Comparison of ENCODE assay signal across 11 mouse cellular contexts in genomic region chr11:35927309-35927708, GRCm38 (mm10). TPM values are rescaled to one million over a fixed set of nuclear protein-coding genes. Genes with fewer than 3 reads are reported as not detected.
DNase-seq lines count a peak whose midpoint lies in the region; ATAC-seq lines count a peak whose summit lies in the region.
"Had no signal": no experiment of that assay in that cellular context is flagged by ENCODE, and none has a peak within 500 bp of the region (broad histone marks: within the 10 kb centered on the region; RNA-seq: fewer than 3 reads in every experiment).

No protein-coding gene starts in this region.

- H3K36me3 ChIP-seq in neural tube, embryonic 11.5 days (ENCODE audit: control insufficient read depth, insufficient read depth, low read length) = no peaks in the 10 kb centered on the region
- H3K36me3 ChIP-seq in hindbrain, embryonic 13.5 days = no peaks in the 10 kb centered on the region
- H3K36me3 ChIP-seq in midbrain, embryonic 11.5 days (ENCODE audit: control insufficient read depth, insufficient read depth, low read length) = no peaks in the 10 kb centered on the region
- H3K36me3 ChIP-seq: embryonic facial prominence, embryonic 15.5 days; G1E; heart, embryonic 12.5 days had no signal

- peak; percentile 55 for DNase-seq in neural tube, embryonic 11.5 days (ENCODE audit: low spot score)
- DNase-seq in neural tube, embryonic 10.5 days (ENCODE audit: extremely low spot score, low spot score) = no peak
- peak; percentile 88 for DNase-seq in midbrain, embryonic 11.5 days (ENCODE audit: low spot score, missing footprints)
- DNase-seq in telencephalon, adult 2 months (ENCODE audit: low read depth, low spot score) = peak; percentile 64
- no peak for DNase-seq in urinary bladder, postnatal 14 days (ENCODE audit: low spot score)
- DNase-seq in urinary bladder, postnatal 4 days (ENCODE audit: low spot score in 2 of 2) = no peak
- DNase-seq: kidney, postnatal 36 days had no signal

- no peak overlapping the region for H3K4me2 ChIP-seq in neural tube, embryonic 11.5 days (ENCODE audit: low read depth)
- no peak overlapping the region for H3K4me2 ChIP-seq in hindbrain, embryonic 13.5 days
- H3K4me2 ChIP-seq in midbrain, embryonic 11.5 days = no peak overlapping the region
- H3K4me2 ChIP-seq: embryonic facial prominence, embryonic 15.5 days; heart, embryonic 12.5 days had no signal

- H3K9ac ChIP-seq in neural tube, embryonic 11.5 days (ENCODE audit: low read length) = no peak overlapping the region
- H3K9ac ChIP-seq in hindbrain, embryonic 13.5 days = no peak overlapping the region
- peak overlapping the region; percentile 25; the same call in 1 of the 2 replicates for H3K9ac ChIP-seq in midbrain, embryonic 11.5 days (ENCODE audit: low read length)
- H3K9ac ChIP-seq: embryonic facial prominence, embryonic 15.5 days; heart, embryonic 12.5 days had no signal

- H3K27ac ChIP-seq in neural tube, embryonic 11.5 days (ENCODE audit: low read depth, low read length) = no peak overlapping the region
- H3K27ac ChIP-seq in hindbrain, embryonic 13.5 days = peak overlapping the region; percentile 77
- H3K27ac ChIP-seq in midbrain, embryonic 11.5 days (ENCODE audit: low read depth, low read length) = peak overlapping the region; percentile 47; the same call in 1 of the 2 replicates
- H3K27ac ChIP-seq: embryonic facial prominence, embryonic 15.5 days had no signal

- WGBS in neural tube, embryonic 11.5 days = 55% methylated on average over 14 of the region's 14 CpGs
- WGBS in hindbrain, embryonic 13.5 days = 24% methylated on average over 14 of the region's 14 CpGs
- WGBS in midbrain, embryonic 11.5 days = 58% methylated on average over 14 of the region's 14 CpGs

- no peaks in the 10 kb centered on the region for H3K9me3 ChIP-seq in neural tube, embryonic 11.5 days (ENCODE audit: control insufficient read depth, low read length)
- peaks cover 6% of the 10 kb centered on the region for H3K9me3 ChIP-seq in hindbrain, embryonic 13.5 days
- no peaks in the 10 kb centered on the region for H3K9me3 ChIP-seq in midbrain, embryonic 11.5 days (ENCODE audit: control insufficient read depth, low read length)
- H3K9me3 ChIP-seq: embryonic facial prominence, embryonic 15.5 days had no signal

- no peaks in the 10 kb centered on the region for H3K27me3 ChIP-seq in neural tube, embryonic 11.5 days (ENCODE audit: control insufficient read depth, insufficient read depth, low read length)
- no peaks in the 10 kb centered on the region for H3K27me3 ChIP-seq in hindbrain, embryonic 13.5 days
- no peaks in the 10 kb centered on the region for H3K27me3 ChIP-seq in midbrain, embryonic 11.5 days (ENCODE audit: control insufficient read depth, insufficient read depth, low read length)
- H3K27me3 ChIP-seq: embryonic facial prominence, embryonic 15.5 days had no signal

- peak; percentile 82 for ATAC-seq in neural tube, embryonic 11.5 days (ENCODE audit: insufficient read depth, low FRiP score, low TSS enrichment)
- ATAC-seq in hindbrain, embryonic 13.5 days (ENCODE audit: low FRiP score) = peak; percentile 71
- peak; percentile 83 for ATAC-seq in midbrain, embryonic 11.5 days (ENCODE audit: low FRiP score)

- H3K4me3 ChIP-seq in neural tube, embryonic 11.5 days (ENCODE audit: low read depth, low read length) = no peak overlapping the region
- H3K4me3 ChIP-seq in hindbrain, embryonic 13.5 days = no peak overlapping the region
- H3K4me3 ChIP-seq in midbrain, embryonic 11.5 days (ENCODE audit: low read depth, low read length) = no peak overlapping the region
- H3K4me3 ChIP-seq: embryonic facial prominence, embryonic 15.5 days; heart, embryonic 12.5 days had no signal

- no peaks in the 10 kb centered on the region for H3K4me1 ChIP-seq in neural tube, embryonic 11.5 days (ENCODE audit: control insufficient read depth, insufficient read depth, low read length)
- peaks cover 37% of the 10 kb centered on the region for H3K4me1 ChIP-seq in hindbrain, embryonic 13.5 days (replicated peaks)
- H3K4me1 ChIP-seq in midbrain, embryonic 11.5 days (ENCODE audit: control insufficient read depth, insufficient read depth, low read length) = peaks cover 6% of the 10 kb centered on the region
- H3K4me1 ChIP-seq: heart, embryonic 12.5 days had no signal

RNA-seq across cellular contexts. Expression of gene Wwc1, which starts 53.0 kb away (rescaled TPM):
- polyA plus RNA-seq in neural tube, embryonic 11.5 days (2014; fragmentation: Nextera tagmentation; extraction: Ambion mirVana) = 6.5 and 7.1 TPM in 2 replicates
- 6.7 and 7.1 TPM in 2 replicates for polyA plus RNA-seq in hindbrain, embryonic 13.5 days (2015; fragmentation: Nextera tagmentation; extraction: Ambion mirVana)
- polyA plus RNA-seq in midbrain, embryonic 11.5 days (2014; fragmentation: Nextera tagmentation; extraction: Ambion mirVana) = 6.4 and 8.5 TPM in 2 replicates

Comparison
In these comparisons a context has a peak if more than half of its experiments do, and no peak if none do; other contexts are left out.
1. DNase-seq: peak in neural tube, embryonic 11.5 days (single experiment), midbrain, embryonic 11.5 days (single experiment) and telencephalon, adult 2 months (single experiment); none in neural tube, embryonic 10.5 days (single experiment), urinary bladder, postnatal 14 days (single experiment) and urinary bladder, postnatal 4 days (0 of 2).
2. Peak in every context shown above with its lines, with median percentiles within 50 percentile points of each other: ATAC-seq.